Mouse (Mus musculus) intestine, postnatal 0 days (tissue): ENCODE results near the gene Ubap1. TPM values are rescaled to one million over a fixed set of nuclear protein-coding genes. Genes with fewer than 3 reads are reported as not detected.

Experiments
- ATAC-seq: fragments of 200-750 bp; cut with Nextera tagmentation; 2 replicates; pipeline ENCODE4 v1.8.0; 2017; ENCODE audit warnings: mild to moderate bottlenecking, moderate TSS enrichment, moderate library complexity
- H3K27ac ChIP-seq: fragments of 300-500 bp; sonication (generic); 2 replicates; pipeline ENCODE4 v1.5.1; 2014; ENCODE audit warnings: mild to moderate bottlenecking, low read depth, low read length, moderate library complexity
- H3K27me3 ChIP-seq: fragments of 300-500 bp; sonication (generic); replicated peaks from 2 replicates; pipeline ENCODE4 v1.6.1; 2014; ENCODE audit warnings: low read length, mixed read lengths; ENCODE audit not compliant: control insufficient read depth, insufficient read depth
- H3K36me3 ChIP-seq: fragments of 300-500 bp; sonication (generic); 2 replicates; pipeline ENCODE4 v1.6.1; 2014; ENCODE audit warnings: mild to moderate bottlenecking, moderate library complexity; ENCODE audit not compliant: control insufficient read depth, insufficient read depth
- H3K4me1 ChIP-seq: fragments of 300-500 bp; sonication (generic); replicated peaks from 2 replicates; pipeline ENCODE4 v1.6.1; 2014; ENCODE audit warnings: antibody characterized with exemption, low read length, mixed read lengths; ENCODE audit not compliant: control insufficient read depth, insufficient read depth
- H3K4me2 ChIP-seq: fragments of 300-500 bp; sonication (generic); replicated peaks from 2 replicates; pipeline ENCODE4 v1.6.1; 2014; ENCODE audit warnings: low read depth, mild to moderate bottlenecking, moderate library complexity
- H3K4me3 ChIP-seq: fragments of 300-500 bp; sonication (generic); 2 replicates; pipeline ENCODE4 v1.5.1; 2014; ENCODE audit warnings: low read depth, low read length
- H3K9ac ChIP-seq: fragments of 300-500 bp; sonication (generic); 2 replicates; pipeline ENCODE4 v1.6.1; 2014; ENCODE audit warnings: mild to moderate bottlenecking, low read depth, low read length
- H3K9me3 ChIP-seq: fragments of 300-500 bp; sonication (generic); 2 replicates; pipeline ENCODE4 v1.6.1; 2016; ENCODE audit warnings: mixed run types; ENCODE audit not compliant: control insufficient read depth
- CTCF ChIP-seq: sonication (generic); IDR thresholded peaks from 2 replicates; pipeline ENCODE4 v1.5.1; 2016; ENCODE audit warnings: low read depth, mild to moderate bottlenecking, control low read depth, antibody characterized with exemption, moderate library complexity
- WGBS: fragments of 180-500 bp; shearing (Covaris S2); extraction: QIAGEN DNeasy Blood & Tissue Kit; methylation state at CpG from one replicate; pipeline ENCODE4 v1.1.7; 2014; 5-methylcytosine and 5-hydroxymethylcytosine counted together
- polyA plus RNA-seq: library from polyadenylated mRNA; unstranded; fragments of >200 nt; fragmentation: Nextera tagmentation; extraction: Ambion mirVana; gene quantifications from 2 replicates; pipeline ENCODE4 v1.2.1, GENCODE M21; 2015

Ubap1 gene
- polyA plus RNA-seq, 1 experiment from 2014 or later, result 36.3 TPM

DNA sequence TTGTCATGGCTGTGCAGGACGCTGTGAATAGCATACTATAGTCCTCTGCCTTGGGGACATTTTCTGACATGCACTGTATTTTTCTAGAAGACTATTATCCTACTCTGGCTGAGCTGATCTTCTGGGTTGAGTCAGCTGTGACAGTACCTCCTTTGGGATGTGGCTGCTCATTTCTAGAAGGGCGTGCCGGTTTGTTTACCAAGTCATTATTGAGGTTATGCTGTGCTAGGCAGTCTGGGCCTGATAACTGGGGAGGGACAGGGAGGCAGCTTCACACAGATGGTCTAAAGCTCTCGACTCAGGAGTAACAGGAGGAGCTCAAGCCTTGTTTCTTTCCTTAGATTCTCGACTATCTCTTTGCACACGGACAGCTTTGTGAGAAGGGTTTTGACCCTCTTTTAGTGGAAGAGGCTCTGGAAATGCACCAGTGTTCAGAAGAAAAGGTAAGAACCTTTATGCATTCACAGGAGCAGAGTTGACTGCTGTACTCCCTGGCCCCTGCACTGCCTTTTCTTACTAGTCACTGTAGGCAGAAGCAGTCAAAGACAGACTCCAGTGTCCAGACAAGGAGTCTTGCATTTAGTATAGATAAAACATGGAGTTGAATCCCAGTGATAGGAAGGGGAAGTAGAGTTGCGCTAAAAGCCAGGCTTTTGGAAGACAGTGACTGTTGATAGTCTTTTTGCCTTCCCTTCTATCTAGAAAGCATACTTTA is 39.1 kb downstream of the Ubap1 start:
- 49% methylated on average over 7 of the region's 7 CpGs for WGBS
- TF ChIP-seq CTCF, result no peak
- Histone ChIP-seq H3K27me3 (no peaks in the 10 kb centered on the region), H3K9ac (no peak overlapping the region), H3K36me3 (peaks cover 72% of the 10 kb centered on the region), H3K9me3 (no peaks in the 10 kb centered on the region), H3K27ac (no peak overlapping the region), H3K4me3 (no peak overlapping the region), H3K4me2 (no peak overlapping the region), H3K4me1 (no peaks in the 10 kb centered on the region)
- ATAC-seq, result peak; percentile 55; the same call in 1 of the 2 replicates

DNA sequence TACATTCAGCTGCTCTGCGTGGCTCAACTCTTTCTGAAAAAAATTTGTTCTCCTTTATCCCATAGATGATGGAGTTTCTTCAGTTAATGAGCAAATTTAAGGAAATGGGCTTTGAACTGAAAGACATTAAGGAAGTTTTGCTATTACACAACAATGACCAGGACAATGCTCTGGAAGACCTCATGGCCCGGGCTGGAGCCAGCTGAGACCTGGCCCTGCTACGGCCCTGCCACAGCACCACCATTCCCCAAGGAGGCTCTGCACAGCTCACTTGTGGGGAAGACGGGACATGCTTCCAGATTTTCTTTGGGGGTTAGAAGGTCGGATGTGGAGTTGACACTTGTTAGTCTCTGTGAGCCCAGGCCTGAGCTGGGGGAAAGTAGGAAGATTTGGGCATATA is 39.8 kb downstream of the Ubap1 start:
- 78% methylated on average over 5 of the region's 5 CpGs for WGBS
- peaks cover 73% of the 10 kb centered on the region for H3K36me3 ChIP-seq

DNA sequence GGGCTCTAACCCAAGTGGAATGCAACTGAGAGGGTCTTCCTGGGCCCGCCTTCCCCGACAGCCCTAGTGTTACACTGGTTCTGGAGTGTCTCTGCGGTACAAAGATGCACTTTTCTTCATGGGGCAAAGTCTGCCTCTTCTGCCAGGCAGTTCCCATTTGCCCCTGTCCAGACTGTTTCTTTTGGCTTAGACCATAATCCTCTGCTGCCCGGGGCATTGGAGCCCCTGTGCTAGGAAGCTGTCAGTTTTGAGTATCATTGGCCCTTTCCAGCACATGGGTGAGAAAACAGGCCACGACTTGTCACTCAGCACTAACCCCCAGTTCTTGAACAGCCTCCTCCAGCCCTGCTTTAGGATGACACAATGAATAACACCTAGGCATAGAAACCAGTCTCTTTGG is 40.4 kb downstream of the Ubap1 start:
- no peak overlapping the region for H3K9ac ChIP-seq
- no peaks in the 10 kb centered on the region for H3K4me1 ChIP-seq
- H3K9me3 ChIP-seq, result no peaks in the 10 kb centered on the region
- no peak for TF ChIP-seq CTCF
- no peak for ATAC-seq
- H3K27ac ChIP-seq, result no peak overlapping the region
- H3K4me2 ChIP-seq, result no peak overlapping the region
- no peaks in the 10 kb centered on the region for H3K27me3 ChIP-seq
- peaks cover 75% of the 10 kb centered on the region for H3K36me3 ChIP-seq
- no peak overlapping the region for H3K4me3 ChIP-seq
- 82% methylated on average over 5 of the region's 5 CpGs for WGBS

More for the DNA sequence above, 39.8 kb downstream of the Ubap1 start:
- Histone ChIP-seq H3K27me3 (no peaks in the 10 kb centered on the region), H3K4me3 (no peak overlapping the region), H3K9me3 (no peaks in the 10 kb centered on the region), H3K27ac (no peak overlapping the region), H3K4me1 (no peaks in the 10 kb centered on the region), H3K9ac (no peak overlapping the region), H3K4me2 (no peak overlapping the region)
- no peak for ATAC-seq
- TF ChIP-seq CTCF, result no peak

- TF ChIP-seq CTCF, result peak; percentile 91
- 34% methylated on average over 3 of the region's 3 CpGs for WGBS
- Histone ChIP-seq H3K9ac (no peak overlapping the region), H3K9me3 (no peaks in the 10 kb centered on the region), H3K36me3 (peaks cover 75% of the 10 kb centered on the region), H3K27ac (no peak overlapping the region), H3K4me1 (no peaks in the 10 kb centered on the region), H3K27me3 (no peaks in the 10 kb centered on the region), H3K4me2 (no peak overlapping the region), H3K4me3 (no peak overlapping the region)
- ATAC-seq, result no peak
Observed at GRCm38 (mm10) chr4:41390122-41390521, 41.3 kb downstream of the Ubap1 start.

GRCm38 (mm10) chr4:41391015-41391414 is 42.2 kb downstream of the Ubap1 start:
- H3K9ac ChIP-seq, result no peak overlapping the region
- no peaks in the 10 kb centered on the region for H3K4me1 ChIP-seq
- H3K4me3 ChIP-seq, result no peak overlapping the region
- no peaks in the 10 kb centered on the region for H3K9me3 ChIP-seq
- H3K27ac ChIP-seq, result no peak overlapping the region
- 82% methylated on average over 2 of the region's 2 CpGs for WGBS
- no peak overlapping the region for H3K4me2 ChIP-seq
- peaks cover 78% of the 10 kb centered on the region for H3K36me3 ChIP-seq
- no peak for ATAC-seq
- no peaks in the 10 kb centered on the region for H3K27me3 ChIP-seq
- TF ChIP-seq CTCF, result no peak

- WGBS, result 78% methylated on average over 9 of the region's 9 CpGs
- H3K9me3 ChIP-seq, result no peaks in the 10 kb centered on the region
- H3K36me3 ChIP-seq, result peaks cover 70% of the 10 kb centered on the region
- H3K9ac ChIP-seq, result no peak overlapping the region
- no peak for ATAC-seq
- no peaks in the 10 kb centered on the region for H3K4me1 ChIP-seq
- H3K27ac ChIP-seq, result no peak overlapping the region
- H3K4me2 ChIP-seq, result no peak overlapping the region
- H3K27me3 ChIP-seq, result no peaks in the 10 kb centered on the region
- H3K4me3 ChIP-seq, result no peak overlapping the region
- no peak for TF ChIP-seq CTCF
Observed at GRCm38 (mm10) chr4:41394651-41395050, 45.9 kb downstream of the Ubap1 start.

- no peak overlapping the region for H3K4me2 ChIP-seq
- peaks cover 46% of the 10 kb centered on the region for H3K36me3 ChIP-seq
- H3K4me3 ChIP-seq, result no peak overlapping the region
- H3K27me3 ChIP-seq, result no peaks in the 10 kb centered on the region
- no peak overlapping the region for H3K27ac ChIP-seq
- no peak for TF ChIP-seq CTCF
- no peaks in the 10 kb centered on the region for H3K4me1 ChIP-seq
- 94% methylated on average over 6 of the region's 6 CpGs for WGBS
- H3K9me3 ChIP-seq, result no peaks in the 10 kb centered on the region
- no peak for ATAC-seq
- no peak overlapping the region for H3K9ac ChIP-seq
Observed at GRCm38 (mm10) chr4:41398353-41398752, 49.6 kb downstream of the Ubap1 start.
